Mouse (Mus musculus) brown adipose tissue, adult 24 weeks (tissue): Measurements from ENCODE around the gene Shoc2. TPM values are rescaled to one million over a fixed set of nuclear protein-coding genes. Genes with fewer than 3 reads are reported as not detected.

Source experiments
- H3K27ac ChIP-seq: fragments of 200-500 bp; replicated peaks from 2 replicates; pipeline ENCODE4 v1.5.1; 2012; ENCODE audit warnings: low read depth, mild to moderate bottlenecking, low read length
- H3K4me1 ChIP-seq: fragments of 200-500 bp; 2 replicates; pipeline ENCODE4 v1.6.1; 2012; ENCODE audit warnings: low read length, mixed read lengths; ENCODE audit not compliant: control insufficient read depth, insufficient read depth, insufficient read length
- H3K4me3 ChIP-seq: fragments of 200-500 bp; 2 replicates; pipeline ENCODE4 v1.5.1; 2012; ENCODE audit warnings: low read depth, mild to moderate bottlenecking, low read length, moderate library complexity; ENCODE audit not compliant: insufficient read depth
- polyA plus RNA-seq: library from polyadenylated mRNA; stranded (reverse); fragments of >200 nt; gene quantifications from 2 replicates; pipeline ENCODE4 v1.2.4, GENCODE M21; 2012; ENCODE audit not compliant: missing spikeins, insufficient read depth, insufficient read length

Shoc2 gene
- polyA plus RNA-seq, 1 experiment: 35.9 TPM

DNA sequence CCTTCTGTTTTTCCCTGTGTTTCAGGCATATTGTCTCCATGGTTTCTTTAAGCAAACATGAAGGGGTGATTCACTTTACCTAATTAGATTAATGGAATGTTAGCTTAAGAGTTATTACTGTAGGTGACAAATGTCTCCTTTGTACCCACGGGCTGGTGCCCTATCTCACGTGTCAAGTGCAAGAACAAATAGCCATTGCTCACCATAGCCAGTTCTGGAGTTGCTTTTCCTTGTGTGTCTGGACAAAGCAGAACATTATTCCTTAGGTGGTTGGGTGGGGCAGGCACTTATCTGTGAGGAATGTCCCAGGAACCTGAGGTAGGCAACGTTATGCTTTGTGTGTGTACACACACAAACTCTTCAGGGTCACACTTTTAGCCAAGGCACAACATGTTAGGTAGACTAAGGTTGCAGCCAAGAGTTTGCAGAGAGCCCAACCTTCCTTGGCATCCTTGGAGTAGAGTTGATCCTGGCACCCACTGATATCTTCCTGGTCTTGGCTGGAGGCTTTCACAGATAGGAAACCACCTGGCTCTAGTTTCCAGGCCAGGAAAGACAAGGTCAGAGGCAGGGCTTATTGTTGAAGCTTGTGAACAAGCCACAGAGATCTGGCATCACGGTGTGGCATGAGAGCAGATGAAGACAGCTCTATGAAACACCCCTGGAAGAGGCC lies 96.4 kb downstream of the Shoc2 start:
- Histone ChIP-seq H3K4me3 (no peak overlapping the region), H3K4me1 (no peaks in the 10 kb centered on the region), H3K27ac (no peak overlapping the region)

DNA sequence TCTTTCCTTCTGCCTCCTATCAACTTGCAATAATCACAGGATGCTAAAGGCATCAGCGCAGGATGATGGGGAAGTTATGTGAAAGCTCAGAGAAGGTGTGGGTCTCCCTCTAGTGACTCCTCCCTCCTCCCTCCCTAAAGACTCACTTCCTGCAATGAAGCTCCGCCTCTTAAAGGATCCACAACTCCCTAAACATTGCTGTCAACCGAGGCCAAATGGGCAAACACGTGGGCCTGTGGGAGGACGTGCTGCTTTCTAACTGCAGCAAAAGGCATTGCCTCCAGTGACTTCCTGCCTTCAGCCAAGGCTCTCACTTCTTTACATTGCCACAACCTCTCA lies 96.9 kb downstream of the Shoc2 start:
- no peak overlapping the region for H3K27ac ChIP-seq
- 0 out of 2 replicates have a peak, but pooled peaks cover 2% of the 10 kb centered on the region for H3K4me1 ChIP-seq
- H3K4me3 ChIP-seq: no peak overlapping the region

DNA sequence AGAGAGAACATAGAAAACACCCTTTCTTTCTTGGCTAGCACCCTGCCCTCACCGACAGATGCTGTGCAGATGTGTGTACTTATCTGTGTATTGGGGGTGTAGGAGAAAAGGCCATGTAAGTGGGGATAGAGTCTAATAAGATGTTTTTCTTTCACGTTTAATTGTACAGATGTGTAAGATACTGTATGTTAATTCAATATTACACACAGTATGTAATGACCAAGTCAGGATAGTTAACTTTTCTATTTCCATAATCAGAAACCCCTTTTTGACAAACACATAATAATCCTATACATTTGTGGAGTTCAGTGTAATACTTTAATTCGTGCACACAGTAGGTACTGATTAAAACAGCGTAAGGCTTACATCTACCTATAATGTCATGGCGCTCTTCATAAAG lies 99.7 kb downstream of the Shoc2 start, which contains the start of gene Adra2a:
Gene Adra2a (plus strand): TSS at position 301 of the 400 bp plus-strand sequence.
- Histone ChIP-seq H3K4me1 (0 out of 2 replicates have a peak, but pooled peaks cover 9% of the 10 kb centered on the region), H3K4me3 (peak within 1 kb of the TSS; percentile 52), H3K27ac (no peak within 1 kb of the TSS)

DNA sequence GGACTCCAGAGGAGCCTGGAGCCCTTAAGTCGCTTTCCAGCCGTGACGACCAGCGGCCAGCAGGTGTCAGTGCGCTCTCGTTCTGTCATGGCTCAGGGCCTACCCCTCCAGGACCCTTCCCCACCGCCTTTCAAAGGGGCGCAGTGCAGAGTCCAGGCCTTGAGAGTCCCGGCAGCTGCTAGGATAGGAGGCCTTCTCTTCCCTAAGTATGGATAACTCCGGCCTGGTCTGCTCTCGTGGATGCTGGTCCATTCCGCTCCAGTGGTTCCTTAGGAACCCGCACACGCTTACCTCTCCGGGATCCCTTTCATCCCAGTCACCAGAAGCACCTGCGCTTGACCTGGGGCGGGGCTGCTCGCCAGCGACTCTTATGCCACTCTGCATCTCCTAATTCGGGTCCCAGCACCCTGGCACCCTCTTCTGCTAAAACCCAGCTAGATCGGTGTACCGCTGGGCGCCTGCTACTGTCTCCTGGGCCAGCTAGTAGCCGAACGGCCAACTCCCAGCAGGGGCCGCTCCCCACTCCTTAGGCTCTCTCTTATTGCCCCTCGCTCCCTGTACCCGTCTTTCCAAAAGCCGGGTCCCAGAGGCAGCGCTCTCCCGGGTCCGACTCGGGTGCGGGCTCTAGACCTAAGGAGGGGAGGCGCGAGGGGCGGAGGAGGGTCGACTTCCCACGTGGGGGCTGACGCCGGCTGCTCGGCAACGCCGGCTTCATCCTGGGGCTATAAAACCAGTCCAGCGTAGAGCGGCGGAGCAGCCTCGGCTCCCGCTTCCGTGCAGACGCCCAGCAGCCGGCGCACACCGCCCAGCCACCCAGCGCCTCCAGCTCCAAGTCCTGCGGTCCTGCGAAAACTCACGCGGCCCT lies 100.6 kb downstream of the Shoc2 start:
- H3K4me3 ChIP-seq: peak overlapping the region; percentile 52
- 0 out of 2 replicates have a peak, but pooled peaks cover 9% of the 10 kb centered on the region for H3K4me1 ChIP-seq
- no peak overlapping the region for H3K27ac ChIP-seq

DNA sequence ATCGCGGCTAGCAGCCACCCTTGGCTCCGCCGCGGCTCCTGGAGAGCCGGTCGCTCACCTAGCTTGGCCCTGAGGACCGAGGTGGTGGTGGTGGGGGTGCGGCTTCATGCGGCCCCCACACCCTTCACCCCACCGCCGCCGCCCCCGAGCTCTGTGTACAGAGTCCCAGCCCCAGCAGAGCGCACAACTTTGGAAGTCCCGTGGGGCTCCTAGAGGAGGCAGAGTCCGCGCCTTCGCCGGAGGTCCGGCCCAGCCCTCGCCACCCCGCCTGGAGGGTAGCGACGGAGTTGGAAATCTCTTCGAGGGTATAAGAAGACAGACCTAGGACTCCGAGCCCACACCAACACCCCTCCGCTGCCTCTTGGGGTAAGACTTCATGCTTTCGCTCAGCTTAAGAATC lies 101.3 kb downstream of the Shoc2 start:
- 0 out of 2 replicates have a peak, but pooled peaks cover 9% of the 10 kb centered on the region for H3K4me1 ChIP-seq
- no peak overlapping the region for H3K27ac ChIP-seq
- peak overlapping the region; percentile 52 for H3K4me3 ChIP-seq

DNA sequence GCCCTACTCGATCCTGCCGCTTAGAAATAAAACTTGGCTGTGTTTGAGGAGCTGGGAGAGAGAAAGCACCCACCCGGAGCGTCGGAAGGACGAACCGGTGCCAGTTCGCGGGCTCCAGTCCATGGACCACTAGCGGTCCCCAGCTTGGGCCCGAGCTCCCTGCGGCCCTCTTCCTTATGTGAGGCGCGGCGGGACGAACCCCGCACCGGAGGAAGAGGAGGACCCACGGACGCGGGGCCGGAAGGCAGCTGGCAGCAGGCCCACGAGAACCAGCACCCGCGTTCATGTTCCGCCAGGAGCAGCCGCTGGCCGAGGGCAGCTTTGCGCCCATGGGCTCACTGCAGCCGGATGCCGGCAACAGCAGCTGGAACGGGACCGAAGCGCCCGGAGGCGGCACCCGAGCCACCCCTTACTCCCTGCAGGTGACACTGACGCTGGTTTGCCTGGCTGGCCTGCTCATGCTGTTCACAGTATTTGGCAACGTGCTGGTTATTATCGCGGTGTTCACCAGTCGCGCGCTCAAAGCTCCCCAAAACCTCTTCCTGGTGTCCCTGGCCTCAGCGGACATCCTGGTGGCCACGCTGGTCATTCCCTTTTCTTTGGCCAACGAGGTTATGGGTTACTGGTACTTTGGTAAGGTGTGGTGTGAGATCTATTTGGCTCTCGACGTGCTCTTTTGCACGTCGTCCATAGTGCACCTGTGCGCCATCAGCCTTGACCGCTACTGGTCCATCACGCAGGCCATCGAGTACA lies 102.0 kb downstream of the Shoc2 start:
- 0 out of 2 replicates have a peak, but pooled peaks cover 9% of the 10 kb centered on the region for H3K4me1 ChIP-seq
- H3K4me3 ChIP-seq: peak overlapping the region; percentile 52
- H3K27ac ChIP-seq: no peak overlapping the region

DNA sequence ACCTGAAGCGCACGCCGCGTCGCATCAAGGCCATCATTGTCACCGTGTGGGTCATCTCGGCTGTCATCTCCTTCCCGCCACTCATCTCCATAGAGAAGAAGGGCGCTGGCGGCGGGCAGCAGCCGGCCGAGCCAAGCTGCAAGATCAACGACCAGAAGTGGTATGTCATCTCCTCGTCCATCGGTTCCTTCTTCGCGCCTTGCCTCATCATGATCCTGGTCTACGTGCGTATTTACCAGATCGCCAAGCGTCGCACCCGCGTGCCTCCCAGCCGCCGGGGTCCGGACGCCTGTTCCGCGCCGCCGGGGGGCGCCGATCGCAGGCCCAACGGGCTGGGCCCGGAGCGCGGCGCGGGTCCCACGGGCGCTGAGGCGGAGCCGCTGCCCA lies 102.6 kb downstream of the Shoc2 start:
- 0 out of 2 replicates have a peak, but pooled peaks cover 9% of the 10 kb centered on the region for H3K4me1 ChIP-seq
- H3K27ac ChIP-seq: no peak overlapping the region
- peak overlapping the region; percentile 52 for H3K4me3 ChIP-seq

DNA sequence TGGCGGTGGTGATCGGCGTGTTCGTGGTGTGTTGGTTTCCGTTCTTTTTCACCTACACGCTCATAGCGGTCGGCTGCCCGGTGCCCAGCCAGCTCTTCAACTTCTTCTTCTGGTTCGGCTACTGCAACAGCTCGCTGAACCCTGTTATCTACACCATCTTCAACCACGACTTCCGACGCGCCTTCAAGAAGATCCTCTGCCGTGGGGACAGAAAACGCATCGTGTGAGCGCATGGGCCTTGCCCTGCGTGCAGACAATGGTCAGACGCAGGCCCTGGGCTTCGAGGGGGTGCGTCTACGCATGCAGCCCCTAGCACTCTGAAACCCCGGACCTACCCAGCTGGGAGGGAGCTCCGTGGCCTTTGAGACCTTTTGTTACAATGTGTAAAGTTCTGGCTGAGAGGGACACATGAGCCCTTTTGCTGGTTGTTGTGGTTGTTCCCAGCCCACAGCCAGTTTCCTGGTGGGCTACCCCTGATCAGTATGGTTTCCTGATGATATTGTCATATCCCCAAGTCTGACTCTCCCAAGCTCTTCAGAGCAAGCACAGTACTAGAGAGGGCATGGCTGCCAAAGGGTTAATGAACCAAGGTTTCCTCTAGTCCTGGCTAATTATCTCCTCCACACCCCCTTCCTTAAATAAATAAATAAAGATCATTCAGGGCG lies 103.4 kb downstream of the Shoc2 start:
- H3K4me1 ChIP-seq: 0 out of 2 replicates have a peak, but pooled peaks cover 9% of the 10 kb centered on the region
- no peak overlapping the region for H3K27ac ChIP-seq
- no peak overlapping the region for H3K4me3 ChIP-seq

DNA sequence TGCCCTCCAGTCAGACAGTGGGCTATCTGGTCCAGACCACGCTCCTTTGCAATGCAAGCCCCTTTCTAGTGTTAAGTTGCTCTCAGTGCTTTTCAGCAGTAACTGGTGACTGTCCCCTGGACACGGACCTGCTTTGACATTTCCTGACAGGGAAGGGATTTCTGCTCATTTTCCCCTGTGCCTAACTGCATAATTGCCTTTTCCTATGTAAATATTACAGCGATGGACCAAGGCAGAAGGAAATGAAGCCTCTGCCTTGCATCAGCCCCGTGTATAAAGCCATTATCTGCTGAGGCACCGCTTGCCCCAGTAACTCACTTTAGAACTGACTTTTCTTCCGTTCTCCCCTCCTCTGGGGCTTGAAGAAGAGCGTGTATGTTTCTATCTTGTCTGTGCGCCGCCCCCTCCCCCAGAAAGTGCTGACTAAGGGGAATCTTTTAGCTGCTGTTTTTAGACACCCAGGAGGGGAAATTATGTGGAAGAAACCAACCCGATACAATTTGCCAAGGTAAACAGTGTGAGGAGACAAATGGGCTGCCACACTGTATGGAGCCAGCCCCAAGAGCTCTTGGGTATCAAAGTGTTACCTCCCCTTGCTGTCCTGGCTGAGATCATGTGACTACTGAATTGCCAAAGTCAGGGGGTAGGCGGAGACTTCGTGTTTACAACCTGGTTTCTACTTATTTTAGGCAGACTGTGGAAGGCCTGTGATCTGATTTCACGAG lies 104.2 kb downstream of the Shoc2 start:
- H3K4me1 ChIP-seq: 0 out of 2 replicates have a peak, but pooled peaks cover 9% of the 10 kb centered on the region
- no peak overlapping the region for H3K27ac ChIP-seq
- no peak overlapping the region for H3K4me3 ChIP-seq

DNA sequence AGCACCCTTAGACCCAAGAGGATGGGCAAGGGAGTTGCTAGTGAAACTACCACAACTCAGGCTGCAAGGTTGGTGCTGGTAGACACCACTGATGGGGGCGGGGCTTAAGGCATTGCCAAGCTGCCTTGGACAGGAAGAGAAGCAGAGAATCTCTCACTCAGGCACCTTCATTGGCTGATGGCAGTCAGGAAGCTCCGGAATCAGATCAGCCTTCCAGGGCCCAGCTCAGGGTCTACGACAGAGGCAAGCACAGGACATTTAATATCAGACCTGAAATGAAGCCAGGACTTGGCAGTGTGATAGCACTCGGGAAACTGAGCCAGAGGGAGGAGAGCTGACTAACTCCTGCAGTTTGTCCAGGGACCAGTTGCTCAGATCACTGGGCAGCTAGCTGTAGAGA lies 107.5 kb downstream of the Shoc2 start:
- 0 out of 2 replicates have a peak, but pooled peaks cover 1% of the 10 kb centered on the region for H3K4me1 ChIP-seq
- no peak overlapping the region for H3K4me3 ChIP-seq
- H3K27ac ChIP-seq: no peak overlapping the region

DNA sequence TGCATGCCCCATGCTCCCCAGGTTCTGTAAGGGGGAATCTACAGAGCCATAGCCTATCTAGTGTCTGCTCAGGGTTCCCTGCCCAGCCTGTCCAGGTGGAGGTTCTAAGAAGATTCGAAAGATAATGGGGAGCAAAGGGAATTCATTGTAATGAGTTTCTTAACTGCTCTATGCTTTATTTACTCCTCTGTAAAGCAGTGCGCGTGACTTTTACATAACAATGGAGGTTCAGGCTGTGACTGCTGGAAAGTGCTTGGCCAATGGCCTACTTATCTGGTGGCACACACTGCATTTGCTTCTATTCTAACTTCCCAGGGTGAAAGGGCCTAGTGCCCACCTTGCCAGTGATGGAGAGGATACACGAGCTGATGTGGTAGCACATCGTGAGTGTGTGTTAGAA lies 111.7 kb downstream of the Shoc2 start:
- Histone ChIP-seq H3K27ac (no peak overlapping the region), H3K4me1 (no peaks in the 10 kb centered on the region), H3K4me3 (no peak overlapping the region)

DNA sequence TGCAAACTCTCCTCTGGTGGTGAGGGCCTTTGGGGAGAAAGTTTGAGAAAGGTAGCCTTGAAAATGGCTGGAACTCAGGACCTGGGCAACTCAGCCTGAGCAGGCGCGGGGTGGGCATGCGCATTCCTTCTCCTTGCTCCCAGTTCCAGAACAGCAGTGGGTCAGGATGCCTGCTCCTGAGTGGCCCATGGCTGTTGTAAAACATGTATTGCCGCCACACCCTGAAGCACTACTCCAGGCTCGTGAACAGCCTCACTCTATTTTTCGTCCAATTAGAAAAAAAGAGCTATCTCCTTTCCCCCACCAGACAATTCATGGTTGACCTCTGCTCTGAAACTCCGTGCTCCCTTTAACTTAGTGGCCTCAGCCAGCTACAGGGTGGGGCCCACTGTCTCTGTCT lies 124.3 kb downstream of the Shoc2 start:
- no peak overlapping the region for H3K27ac ChIP-seq
- no peak overlapping the region for H3K4me3 ChIP-seq
- H3K4me1 ChIP-seq: no peaks in the 10 kb centered on the region

DNA sequence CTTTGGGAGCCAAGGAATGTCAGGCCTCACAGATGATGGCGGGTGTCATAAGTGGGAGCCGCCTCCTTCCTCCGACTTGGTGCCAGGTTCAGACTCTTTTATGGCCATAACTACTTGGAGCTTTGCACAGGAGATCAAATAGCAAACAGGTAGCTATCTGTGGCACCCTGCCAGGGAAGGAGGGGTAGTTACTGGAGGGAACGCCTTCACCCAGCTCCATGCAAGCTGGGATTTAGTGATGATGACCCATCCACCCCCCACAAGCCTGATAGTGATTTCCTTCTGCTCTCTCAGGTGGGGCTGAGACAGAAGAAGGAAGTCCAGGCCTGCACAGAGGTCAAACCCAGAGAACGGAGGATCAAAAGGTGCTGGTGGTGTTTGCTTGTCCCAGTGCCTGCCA lies 126.4 kb downstream of the Shoc2 start:
- Histone ChIP-seq H3K27ac (no peak overlapping the region), H3K4me1 (no peaks in the 10 kb centered on the region), H3K4me3 (no peak overlapping the region)

DNA sequence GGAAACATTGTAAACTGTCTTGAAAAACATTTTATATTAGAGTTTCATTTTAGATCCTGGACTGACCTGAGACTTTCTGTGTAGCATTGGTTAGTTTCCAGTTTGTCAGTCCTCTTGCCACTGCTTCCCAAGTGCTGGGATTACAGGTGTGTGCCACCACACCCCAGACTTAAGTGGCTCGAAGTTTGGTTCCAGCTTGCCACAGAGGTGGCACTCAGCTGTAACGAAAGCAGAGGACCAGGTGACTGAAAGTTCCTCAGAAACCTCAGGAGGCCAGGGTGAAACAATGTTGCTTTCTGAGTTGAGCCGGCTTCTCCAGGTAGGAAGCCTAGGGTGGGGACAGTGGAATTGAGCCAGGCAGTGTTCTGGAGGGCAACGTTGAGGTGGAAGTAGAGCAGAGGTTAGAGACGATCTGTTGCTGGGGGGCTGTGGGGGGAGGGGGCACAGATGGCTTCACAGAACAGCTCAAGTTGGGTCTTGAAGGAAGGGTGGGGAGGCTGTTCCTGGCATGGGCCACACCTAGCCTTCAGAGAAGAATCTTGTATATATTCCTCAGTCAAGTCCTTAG lies 128.2 kb downstream of the Shoc2 start:
- no peak overlapping the region for H3K27ac ChIP-seq
- H3K4me1 ChIP-seq: no peaks in the 10 kb centered on the region
- no peak overlapping the region for H3K4me3 ChIP-seq
